Mouse (Mus musculus): ENCODE data around the gene Itgav.
A peak's percentile ranks its signal among the peaks of the same experiment; 100 is the strongest.

Gene Itgav

GRCm38 (mm10) chr2:83753008-83753407 lies 28.8 kb downstream of the Itgav start:
- DNase-seq, result no peak

DNA sequence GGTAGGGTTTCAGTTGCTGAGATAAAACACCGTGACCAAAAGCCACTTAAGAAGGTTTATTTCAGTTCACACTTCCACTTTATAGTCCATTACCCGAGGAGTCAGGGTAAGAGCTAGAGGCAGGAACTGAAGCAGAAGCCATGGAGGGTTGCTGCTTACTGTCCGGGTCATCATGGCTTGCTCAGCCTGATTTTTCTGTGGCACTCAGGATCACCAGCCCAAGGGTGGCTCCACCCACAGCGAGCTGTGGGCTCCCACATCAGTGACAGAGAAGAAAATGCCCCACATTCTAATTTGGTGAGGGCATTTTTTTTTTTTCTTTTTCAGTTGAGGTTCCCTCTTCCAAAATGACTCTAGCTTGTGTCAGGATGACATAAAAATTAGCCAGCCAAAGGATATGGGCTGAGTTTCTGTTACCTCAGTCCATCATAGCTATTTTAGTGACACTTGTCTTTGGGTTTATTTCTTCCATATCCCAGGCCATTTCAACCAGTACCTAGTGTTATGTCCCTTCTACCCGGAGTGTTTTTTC lies 30.2 kb downstream of the Itgav start:
- DNase-seq, result no peak

DNA sequence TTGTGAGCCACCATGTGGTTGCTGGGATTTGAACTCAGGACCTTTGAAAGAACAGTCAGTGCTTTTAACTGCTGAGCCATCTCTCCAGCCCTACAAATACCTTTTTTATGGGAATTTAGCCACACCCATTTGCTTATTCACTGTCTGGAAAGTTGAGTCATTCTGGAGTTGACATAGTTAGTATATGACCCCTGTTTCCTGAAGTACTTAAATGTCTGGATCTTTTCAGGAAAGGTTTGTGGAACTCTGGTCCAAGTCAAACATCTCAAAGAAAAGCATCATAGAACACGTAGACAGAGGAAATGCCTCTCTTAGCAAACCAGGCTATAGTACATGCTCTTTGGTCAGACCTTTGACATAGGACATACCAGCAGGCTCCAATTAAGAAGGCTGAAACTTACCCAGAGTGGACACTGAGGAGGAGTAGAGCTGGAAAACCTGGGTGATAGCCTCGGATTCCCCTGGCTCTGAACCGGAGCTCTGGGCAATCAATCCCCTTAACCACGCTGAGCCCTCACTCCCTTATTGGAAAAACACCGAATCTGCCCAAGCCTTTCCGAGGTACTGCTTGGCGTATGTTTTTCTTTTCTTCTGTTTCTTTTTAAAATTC lies 34.5 kb downstream of the Itgav start:
- peak in 1 of 2 experiments; percentile 14 for DNase-seq

- DNase-seq, result peak; percentile 39 to 48
Observed at GRCm38 (mm10) chr2:83759216-83759648, 35.0 kb downstream of the Itgav start.

DNA sequence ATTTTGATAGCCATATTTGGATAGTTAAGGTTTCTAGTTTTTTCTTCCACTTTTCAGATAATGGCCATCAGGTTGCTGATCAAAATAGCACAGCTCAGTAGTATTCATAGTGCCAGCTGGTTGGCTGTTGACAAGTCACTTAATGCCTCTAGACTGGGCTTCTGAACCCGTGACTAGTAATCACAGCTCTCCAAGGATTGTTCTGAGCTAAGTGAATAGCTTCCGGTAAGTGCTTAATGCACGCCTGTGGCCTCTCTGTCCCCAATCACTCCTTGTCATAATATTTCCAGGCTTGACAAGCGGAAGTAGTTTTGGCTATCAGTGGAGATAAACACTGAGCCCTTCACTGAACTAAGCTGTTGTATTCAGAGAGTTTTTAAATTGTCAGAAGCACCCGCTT lies 35.5 kb downstream of the Itgav start:
- DNase-seq, result no peak

DNA sequence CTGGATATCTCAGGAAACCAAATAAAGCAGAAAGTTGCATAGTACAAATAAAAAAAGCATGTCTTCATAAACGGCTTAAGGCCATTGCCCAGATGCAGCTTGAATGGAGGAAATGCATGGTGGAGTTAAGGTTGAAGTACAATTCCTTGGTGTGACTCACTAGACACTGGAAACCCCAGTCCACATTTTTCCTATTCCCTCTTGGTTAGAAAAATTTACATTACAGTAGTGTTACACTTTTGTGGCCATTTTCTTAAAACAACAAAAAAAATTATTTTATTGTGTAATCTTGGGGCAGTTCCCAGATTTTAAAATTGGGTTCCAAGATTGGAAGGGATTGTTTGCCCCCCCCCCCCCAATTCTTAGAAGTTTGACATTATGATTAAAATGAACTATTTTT lies 35.9 kb downstream of the Itgav start:
- no peak for DNase-seq

- DNase-seq, result peak; percentile 31 to 57
Observed at GRCm38 (mm10) chr2:83761506-83761905, 37.3 kb downstream of the Itgav start.

GRCm38 (mm10) chr2:83762106-83762855 lies 38.1 kb downstream of the Itgav start:
- peak; percentile 19 to 36 for DNase-seq

- DNase-seq, result no peak
Observed at GRCm38 (mm10) chr2:83766058-83766457, 41.9 kb downstream of the Itgav start.

GRCm38 (mm10) chr2:83766878-83767277 lies 42.7 kb downstream of the Itgav start:
- no peak for DNase-seq

GRCm38 (mm10) chr2:83768311-83769047 lies 44.3 kb downstream of the Itgav start:
- DNase-seq, result no peak

GRCm38 (mm10) chr2:83771155-83771812 lies 47.1 kb downstream of the Itgav start:
- peak; percentile 52 to 72 for DNase-seq

GRCm38 (mm10) chr2:83791330-83792073 lies 67.3 kb downstream of the Itgav start:
- no peak for DNase-seq

GRCm38 (mm10) chr2:83792102-83792501 lies 67.9 kb downstream of the Itgav start:
- no peak for DNase-seq

DNA sequence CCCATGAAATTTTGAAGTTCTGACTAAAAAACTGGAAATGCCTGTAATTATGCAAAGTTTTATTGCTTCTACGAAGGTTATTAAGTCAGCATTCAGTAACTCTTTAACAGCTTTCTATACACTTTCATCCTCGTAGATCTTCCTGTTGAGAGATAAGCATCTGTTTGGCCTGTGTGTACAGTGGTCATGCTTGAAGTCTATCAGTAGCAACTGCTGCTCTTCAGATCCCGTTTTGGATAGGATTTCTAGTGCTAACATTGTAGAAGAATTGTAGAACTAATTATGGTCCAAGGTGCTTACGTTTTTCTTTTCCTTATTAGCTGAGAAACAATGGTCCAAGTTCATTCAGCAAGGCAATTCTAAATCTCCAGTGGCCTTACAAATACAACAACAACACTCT lies 71.6 kb downstream of the Itgav start:
- no peak for DNase-seq

DNA sequence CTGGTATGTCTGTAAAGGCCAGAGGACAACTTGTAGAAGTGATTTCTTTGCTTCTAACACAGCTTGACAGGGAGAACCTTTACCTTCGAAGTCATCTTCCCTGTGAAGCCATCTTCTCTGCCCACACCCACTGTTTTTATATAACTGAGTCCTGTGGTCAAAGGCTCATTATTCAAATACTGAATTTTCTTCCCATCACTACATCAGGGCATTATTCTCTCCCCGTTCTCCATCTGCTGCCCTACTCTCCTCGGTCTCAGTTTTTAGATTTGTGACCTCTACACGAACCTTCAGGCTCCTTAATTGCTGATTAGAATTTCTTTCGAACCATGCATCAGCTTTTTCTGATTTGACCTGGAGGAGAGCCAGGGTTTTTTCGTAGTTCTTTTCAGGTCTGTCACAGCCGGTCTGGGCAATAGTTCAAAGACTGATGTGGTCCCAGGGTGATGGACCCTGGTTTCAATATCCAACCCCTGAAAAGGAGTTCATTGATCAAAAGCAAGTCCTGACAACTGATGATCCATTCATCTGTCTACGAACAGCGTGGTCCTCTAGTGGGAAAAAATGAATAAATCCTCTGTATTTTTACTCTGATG lies 73.8 kb downstream of the Itgav start:
- no peak for DNase-seq

- peak; percentile 96 to 97 for DNase-seq
Observed at GRCm38 (mm10) chr2:83812483-83813272, 88.5 kb downstream of the Itgav start, which contains the start of gene Fam171b. Gene Fam171b (plus strand): TSS chr2:83812636.

DNA sequence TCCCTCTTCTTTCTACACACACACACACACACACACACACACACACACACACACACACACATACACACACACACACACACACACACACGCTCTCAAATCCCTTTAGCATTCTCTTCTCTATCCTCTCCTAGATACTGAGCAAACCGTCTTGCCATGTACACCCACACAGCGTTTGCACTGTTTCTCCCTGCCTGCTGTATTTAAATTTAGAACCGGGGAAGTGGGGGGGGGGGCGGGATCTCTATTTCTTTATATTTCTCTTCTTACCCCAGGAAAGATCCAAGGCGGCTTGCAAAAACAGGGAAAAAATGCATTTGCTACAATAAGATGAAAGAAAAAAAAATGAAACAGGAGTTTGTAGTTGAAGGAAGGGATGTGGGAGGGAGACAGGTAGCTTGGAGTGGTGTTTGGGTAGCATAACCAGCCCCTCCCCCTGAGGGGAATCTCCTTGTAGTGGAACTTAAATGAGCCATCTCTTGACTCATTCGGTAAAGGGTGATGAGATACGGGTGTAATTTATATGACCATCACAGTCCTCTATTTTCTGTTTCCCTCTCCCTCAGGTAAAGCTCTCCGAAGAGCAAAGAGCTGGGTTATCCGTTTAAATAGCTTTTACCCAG lies 89.2 kb downstream of the Itgav start:
- peak; percentile 33 to 54 for DNase-seq

GRCm38 (mm10) chr2:83814009-83814408 lies 89.8 kb downstream of the Itgav start:
- peak; percentile 41 to 69 for DNase-seq

DNA sequence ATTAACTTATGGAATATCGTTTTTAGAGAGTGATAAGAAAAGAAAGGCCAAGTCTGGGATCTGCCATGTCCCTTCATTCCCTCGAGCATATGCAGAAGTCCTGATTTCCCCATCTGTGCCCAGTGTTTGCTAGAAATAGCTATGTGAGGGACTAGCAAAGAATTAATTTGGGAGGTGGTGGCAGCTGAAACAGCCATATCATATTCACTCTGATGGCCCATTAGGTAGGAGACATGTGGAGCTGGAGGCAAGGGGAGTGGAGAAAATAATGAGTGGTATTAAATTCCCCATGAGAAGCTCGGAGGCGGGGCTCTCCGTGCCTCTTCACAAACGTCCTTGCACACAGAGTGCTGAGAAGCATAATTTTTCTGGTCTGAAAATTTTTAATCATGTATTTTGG lies 92.0 kb downstream of the Itgav start:
- no peak for DNase-seq

Measured in cerebellum, postnatal 25 days (tissue).